Mouse (Mus musculus) lung, postnatal 14 days (tissue): ENCODE data around the gene H2afv.

Experiments used
- DNase-seq: peaks from one replicate; pipeline ENCODE4 v3.0.0; 2021

The H2afv gene

DNA sequence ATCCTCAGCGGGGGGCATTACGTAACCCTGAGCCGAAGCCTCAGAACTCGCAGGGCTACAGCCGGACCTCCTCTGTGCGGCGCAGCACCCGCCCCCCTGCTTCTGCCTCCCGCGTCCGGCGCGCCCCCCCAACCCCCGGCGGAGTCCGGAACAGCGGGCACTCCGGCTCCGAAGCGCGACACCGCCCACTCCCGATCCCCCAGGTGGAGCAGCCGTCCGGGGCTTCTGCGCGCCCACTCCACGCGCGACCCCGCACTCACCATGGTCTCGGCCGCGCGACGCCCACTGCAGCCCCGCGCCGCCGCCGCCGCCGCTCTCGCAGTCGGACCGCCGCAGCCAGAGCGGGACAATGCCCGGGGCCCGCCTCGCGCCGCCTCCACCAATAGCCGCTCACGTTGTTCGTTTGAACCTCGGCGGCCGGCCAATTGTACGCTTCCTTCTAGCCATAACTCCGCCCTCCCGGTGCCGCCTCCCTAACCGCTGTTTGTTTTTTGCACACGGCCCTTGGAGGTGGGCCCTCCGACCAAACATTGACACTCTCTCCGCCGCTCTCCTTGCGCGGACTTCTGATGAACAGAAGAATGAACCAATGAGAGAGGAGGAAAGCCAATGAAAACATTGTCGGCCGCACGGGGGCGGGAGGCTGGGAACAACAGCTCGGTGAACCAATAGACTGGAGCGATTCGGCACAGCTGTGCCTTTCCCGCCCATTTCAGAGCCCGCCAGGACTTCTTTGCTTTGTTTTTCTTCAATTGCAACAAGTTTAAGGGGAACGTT is at the start of gene H2afv:
TSS of gene H2afv (minus strand) at position 367 of the 777 bp plus-strand sequence.
- DNase-seq = peak; percentile 100

DNA sequence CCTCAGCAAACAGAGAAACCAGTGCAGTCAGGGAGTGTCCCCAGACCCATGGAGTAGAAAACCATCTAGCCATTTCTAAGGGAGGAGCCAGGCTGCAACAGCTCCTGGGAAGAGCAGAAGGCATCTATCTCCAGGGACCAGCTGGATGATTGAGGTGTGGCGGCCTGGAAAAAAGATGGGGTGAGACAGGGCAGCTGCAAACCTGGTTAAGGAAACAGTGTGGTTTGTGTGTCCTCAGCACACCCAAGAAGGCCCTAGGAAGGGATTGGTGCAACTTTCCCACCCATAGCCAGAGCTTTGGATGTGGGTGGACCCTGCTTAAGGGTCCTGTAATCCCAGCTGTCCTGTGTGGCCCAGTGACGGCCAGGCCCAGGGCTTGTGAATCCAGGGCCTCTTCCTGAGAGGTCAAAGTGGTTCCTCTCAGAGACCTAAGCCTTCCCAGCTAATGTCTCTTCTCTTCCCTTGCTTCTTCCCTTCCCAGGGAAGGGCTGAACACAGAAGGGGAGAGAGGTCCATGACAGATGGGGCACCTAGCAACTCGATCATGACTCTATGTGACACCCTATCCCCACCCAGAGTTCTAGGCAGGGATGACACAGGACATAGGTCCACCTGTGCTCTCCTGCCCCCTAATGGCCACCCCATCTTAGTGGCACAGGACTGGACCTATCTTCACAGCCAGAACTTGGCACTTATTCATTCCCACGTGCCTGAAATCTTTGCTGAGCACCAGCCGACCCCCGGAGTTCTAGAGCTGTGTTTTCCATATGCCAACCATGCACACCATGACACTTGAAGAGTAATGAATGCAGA is 45.7 kb upstream of the H2afv start:
- peak; percentile 67 for DNase-seq

DNA sequence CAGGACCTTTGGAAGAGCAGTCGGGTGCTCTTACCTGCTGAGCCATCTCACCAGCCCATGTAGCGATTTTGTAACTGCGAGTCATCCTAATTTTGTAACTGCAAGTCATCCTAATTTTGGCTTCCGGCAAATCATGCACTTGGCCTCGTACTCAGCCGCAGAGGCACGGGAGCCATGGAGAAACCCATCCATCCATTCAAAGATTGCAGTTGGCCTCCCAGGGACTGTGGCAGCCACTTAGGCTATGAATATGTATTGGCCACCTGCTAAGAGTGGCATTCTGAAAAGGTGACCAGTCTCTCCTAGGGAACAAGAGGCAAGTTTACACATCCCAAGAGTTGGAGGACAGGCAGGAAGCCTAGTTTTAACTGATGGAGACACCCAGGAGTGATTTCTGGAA is 45.0 kb upstream of the H2afv start:
- DNase-seq = no peak

- DNase-seq = no peak
These were observed 43.9 kb upstream of the H2afv start for GRCm38 (mm10) chr11:6488041-6488684.

- DNase-seq = no peak
These were observed 43.3 kb upstream of the H2afv start for GRCm38 (mm10) chr11:6487496-6487895.

DNA sequence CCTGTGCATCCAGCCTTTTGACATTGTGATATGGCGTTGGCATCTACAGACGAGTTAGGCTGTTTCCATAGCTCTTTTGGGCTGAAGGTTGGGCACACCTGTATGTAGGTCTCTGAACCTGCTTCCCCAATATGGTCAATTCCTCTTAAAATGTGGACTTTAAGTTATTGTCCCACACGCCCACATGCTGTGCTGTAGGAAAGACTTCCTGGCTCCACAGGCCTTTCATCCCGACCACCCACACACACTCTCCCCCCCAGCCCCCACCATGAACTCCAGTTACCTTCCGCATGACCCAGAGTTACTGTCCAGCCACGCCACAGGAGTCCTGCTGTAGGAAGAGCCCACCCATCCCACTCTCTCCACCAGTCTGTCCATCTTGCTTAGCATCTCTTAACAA is 42.7 kb upstream of the H2afv start:
- DNase-seq = no peak

DNA sequence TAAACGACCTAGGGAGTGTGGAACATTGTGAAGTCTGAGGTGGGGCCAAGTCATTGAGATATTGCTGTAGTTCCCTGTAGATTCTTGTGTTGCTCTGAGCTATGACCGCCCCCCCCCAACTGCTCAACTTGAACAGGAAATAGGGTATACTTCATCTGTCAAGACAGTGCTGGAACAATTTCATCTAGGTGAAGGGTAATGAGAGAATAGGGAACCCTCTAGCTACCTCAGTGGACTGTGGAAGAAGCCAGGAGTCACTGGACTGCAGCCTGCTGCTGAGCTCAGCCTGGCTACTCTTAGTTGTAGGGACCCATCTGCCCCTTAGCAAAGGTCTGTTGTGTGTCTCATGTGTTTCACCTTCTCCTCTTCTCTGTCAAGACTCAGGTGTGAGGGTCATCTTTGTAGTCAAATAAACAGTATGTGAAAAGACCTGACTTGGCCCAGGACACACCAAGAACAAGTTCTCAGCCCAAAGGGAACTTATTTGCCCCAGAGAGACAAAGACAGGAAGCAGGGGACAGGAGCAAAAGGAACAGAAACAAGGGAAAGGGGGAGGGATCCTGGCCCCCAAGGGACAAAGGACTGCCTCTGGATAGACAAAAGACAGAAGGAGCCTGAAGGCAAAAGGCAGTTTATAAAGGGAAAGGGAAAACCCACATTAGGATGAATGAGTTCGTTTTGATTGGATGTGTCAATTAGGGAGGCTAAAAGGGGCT is 40.2 kb upstream of the H2afv start:
- DNase-seq = no peak

GRCm38 (mm10) chr11:6483103-6483502 is 38.9 kb upstream of the H2afv start:
- DNase-seq = no peak

GRCm38 (mm10) chr11:6481669-6482185 is 37.5 kb upstream of the H2afv start:
- DNase-seq = peak; percentile 56

- DNase-seq = no peak
These were observed 36.6 kb upstream of the H2afv start for GRCm38 (mm10) chr11:6480681-6481405.

- no peak for DNase-seq
These were observed 35.9 kb upstream of the H2afv start for GRCm38 (mm10) chr11:6480191-6480590.

DNA sequence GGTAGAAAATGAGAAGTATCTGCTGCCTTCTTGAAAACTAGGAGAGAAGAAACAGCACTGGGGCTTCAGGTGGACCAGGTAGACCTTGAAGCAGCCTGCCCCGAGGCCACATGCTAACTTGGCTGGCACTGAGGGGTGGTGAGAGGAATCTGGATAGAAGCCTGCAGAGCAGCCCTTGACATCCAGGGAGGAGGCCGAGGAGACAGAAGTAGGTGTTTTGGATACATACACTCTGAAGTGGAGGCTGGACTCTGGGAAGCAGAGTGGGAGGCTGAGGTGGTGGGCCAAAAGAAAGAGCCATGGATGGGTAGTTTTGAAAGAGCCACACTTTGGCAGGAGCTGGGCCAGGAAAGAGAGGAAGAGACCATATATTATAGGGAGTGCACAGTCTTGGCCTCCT is 35.0 kb upstream of the H2afv start:
- no peak for DNase-seq

- no peak for DNase-seq
These were observed 33.1 kb upstream of the H2afv start for GRCm38 (mm10) chr11:6477350-6477749.

- DNase-seq = no peak
These were observed 32.6 kb upstream of the H2afv start for GRCm38 (mm10) chr11:6476876-6477275.

- DNase-seq = peak; percentile 94
These were observed 31.7 kb upstream of the H2afv start, which contains the start of gene Purb for GRCm38 (mm10) chr11:6475867-6476484. Gene Purb (minus strand): TSS chr11:6475917.

- peak; percentile 52 for DNase-seq
These were observed 30.9 kb upstream of the H2afv start for GRCm38 (mm10) chr11:6474874-6475731.

DNA sequence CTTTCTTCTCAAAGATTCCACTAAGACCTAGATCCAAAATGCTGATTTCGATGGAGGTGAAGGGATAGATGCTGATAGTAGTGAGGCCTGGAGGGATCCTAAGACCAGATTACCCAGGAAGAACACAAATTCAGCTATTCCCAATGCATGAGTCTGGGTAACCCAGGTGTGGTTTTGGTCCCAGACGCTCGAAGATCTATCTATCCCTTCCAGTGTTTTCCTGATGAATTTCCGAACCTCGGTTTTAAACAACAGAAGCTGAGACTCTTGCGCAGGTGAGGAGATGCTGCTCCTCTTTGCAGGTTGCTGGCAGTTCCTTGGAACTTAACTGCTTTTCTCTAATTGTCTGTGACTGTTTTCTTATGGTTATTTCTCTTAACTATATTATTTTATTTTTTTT is 30.1 kb upstream of the H2afv start:
- no peak for DNase-seq

DNA sequence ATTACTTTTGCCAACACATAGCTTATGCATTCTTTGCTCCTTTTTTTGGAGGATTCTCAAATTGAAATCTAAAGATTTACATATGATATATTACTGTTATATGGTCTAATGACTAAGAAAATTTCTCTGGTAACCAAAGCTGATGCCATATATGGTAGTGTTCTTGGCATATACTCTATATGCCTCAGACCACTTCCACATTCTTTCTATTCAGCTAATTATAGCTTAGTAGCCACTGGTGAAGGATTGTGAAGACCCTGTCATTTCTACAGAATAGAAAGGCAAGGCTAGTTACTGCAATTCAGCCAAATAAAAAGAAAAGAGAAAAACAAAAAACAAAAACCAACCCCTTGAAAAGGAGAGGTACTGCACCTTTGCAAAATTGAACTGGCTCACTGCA is 27.8 kb upstream of the H2afv start:
- DNase-seq = no peak

DNA sequence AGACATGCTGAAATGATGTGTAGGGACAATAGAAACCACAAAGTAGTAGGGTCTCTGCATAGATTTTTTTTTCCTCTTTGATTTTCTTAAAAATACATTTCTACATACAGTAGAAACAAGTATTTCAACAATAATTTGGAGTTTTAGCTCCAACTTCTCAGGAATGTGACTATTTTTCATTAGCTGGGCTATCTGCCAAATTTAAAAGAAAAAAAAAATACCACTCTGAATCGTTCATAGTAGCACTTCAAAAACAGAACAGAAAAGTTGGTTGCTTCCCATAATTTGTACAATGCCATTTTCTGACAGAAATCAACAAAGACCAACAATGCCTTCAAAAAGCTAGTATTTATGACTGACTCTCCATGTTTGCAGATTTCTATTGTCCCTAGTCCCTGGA is 27.2 kb upstream of the H2afv start:
- no peak for DNase-seq

GRCm38 (mm10) chr11:6471054-6471453 is 26.8 kb upstream of the H2afv start:
- no peak for DNase-seq

DNA sequence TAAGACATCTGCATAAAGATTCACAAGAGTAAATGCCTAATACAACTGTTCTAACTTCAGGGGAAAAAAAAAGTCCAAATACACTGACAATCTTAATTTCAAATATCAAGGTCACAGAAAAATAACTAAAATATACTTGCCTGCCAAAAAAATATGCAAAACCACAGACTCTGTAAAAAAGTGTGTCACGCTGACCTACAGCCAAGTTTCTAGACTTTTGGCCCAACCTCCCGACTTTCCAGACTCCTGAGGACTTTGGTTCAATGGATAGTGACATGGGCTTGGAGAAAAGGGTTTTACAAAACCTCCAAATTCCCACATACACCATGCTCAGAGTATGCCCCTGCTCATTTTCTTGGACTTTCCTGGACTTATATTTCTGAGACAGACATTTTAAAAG is 24.3 kb upstream of the H2afv start:
- no peak for DNase-seq
